Mouse (Mus musculus) kidney, embryonic 14.5 days (tissue): ENCODE data around the gene Lsr. TPM values are rescaled to one million over a fixed set of nuclear protein-coding genes. Genes with fewer than 3 reads are reported as not detected.
A peak's percentile ranks its signal among the peaks of the same experiment; 100 is the strongest.

Source experiments
- ATAC-seq: fragments of 200-750 bp; cut with Nextera tagmentation; 2 replicates; pipeline ENCODE4 v1.8.0; 2017; ENCODE audit warnings: moderate number of reproducible peaks, mild to moderate bottlenecking, moderate TSS enrichment, moderate library complexity; ENCODE audit not compliant: low FRiP score, low TSS enrichment
- H3K27ac ChIP-seq: fragments of 300-500 bp; sonication (generic); 2 replicates; pipeline ENCODE4 v1.5.1; 2014; ENCODE audit warnings: low read depth, mild to moderate bottlenecking, low read length, moderate library complexity, mixed read lengths
- H3K27me3 ChIP-seq: fragments of 300-500 bp; sonication (generic); 2 replicates; pipeline ENCODE4 v1.6.1; 2014; ENCODE audit warnings: mild to moderate bottlenecking, low read length; ENCODE audit not compliant: control insufficient read depth, insufficient read depth
- H3K36me3 ChIP-seq: fragments of 300-500 bp; sonication (generic); 2 replicates; pipeline ENCODE4 v1.6.1; 2014; ENCODE audit warnings: low read length, mixed read lengths; ENCODE audit not compliant: control insufficient read depth, insufficient read depth
- H3K4me1 ChIP-seq: fragments of 300-500 bp; sonication (generic); 2 replicates; pipeline ENCODE4 v1.6.1; 2014; ENCODE audit warnings: low read length, mixed read lengths; ENCODE audit not compliant: control insufficient read depth, insufficient read depth
- H3K4me2 ChIP-seq: fragments of 300-500 bp; sonication (generic); replicated peaks from 2 replicates; pipeline ENCODE4 v1.6.1; 2014; ENCODE audit warnings: low read depth, mild to moderate bottlenecking, low read length
- H3K4me3 ChIP-seq: fragments of 300-500 bp; sonication (generic); 2 replicates; pipeline ENCODE4 v1.5.1; 2014; ENCODE audit warnings: mild to moderate bottlenecking, low read length
- H3K9ac ChIP-seq: fragments of 300-500 bp; sonication (generic); 2 replicates; pipeline ENCODE4 v1.6.1; 2014; ENCODE audit warnings: low read depth, mild to moderate bottlenecking, low read length, moderate library complexity
- H3K9me3 ChIP-seq: fragments of 300-500 bp; sonication (generic); 2 replicates; pipeline ENCODE4 v1.6.1; 2016; ENCODE audit warnings: low read length; ENCODE audit not compliant: control insufficient read depth
- WGBS: fragments of 180-500 bp; shearing (Covaris S2); extraction: QIAGEN DNeasy Blood & Tissue Kit; methylation state at CpG from one replicate; pipeline ENCODE4 v1.1.7; 2014; 5-methylcytosine and 5-hydroxymethylcytosine counted together
- polyA plus RNA-seq: library from polyadenylated mRNA; unstranded; fragments of >200 nt; fragmentation: Nextera tagmentation; extraction: Ambion mirVana; gene quantifications from 2 replicates; pipeline ENCODE4 v1.2.1, GENCODE M21; 2014

Lsr gene
- polyA plus RNA-seq, 1 experiment from 2014 or later, result 57.1 TPM

GRCm38 (mm10) chr7:30957367-30957783, 15.9 kb downstream of the Lsr start:
- Histone ChIP-seq H3K27me3 (no peaks in the 10 kb centered on the region), H3K9ac (peak overlapping the region; percentile 99), H3K36me3 (peaks cover 48% of the 10 kb centered on the region), H3K9me3 (no peaks in the 10 kb centered on the region), H3K27ac (peak overlapping the region; percentile 98), H3K4me2 (peak overlapping the region; percentile 87), H3K4me1 (peaks cover 11% of the 10 kb centered on the region; the same call in 1 of the 2 replicates), H3K4me3 (peak overlapping the region; percentile 82)
- WGBS, result under 1% methylated on average over 43 of the region's 43 CpGs
- peak; percentile 53 for ATAC-seq

DNA sequence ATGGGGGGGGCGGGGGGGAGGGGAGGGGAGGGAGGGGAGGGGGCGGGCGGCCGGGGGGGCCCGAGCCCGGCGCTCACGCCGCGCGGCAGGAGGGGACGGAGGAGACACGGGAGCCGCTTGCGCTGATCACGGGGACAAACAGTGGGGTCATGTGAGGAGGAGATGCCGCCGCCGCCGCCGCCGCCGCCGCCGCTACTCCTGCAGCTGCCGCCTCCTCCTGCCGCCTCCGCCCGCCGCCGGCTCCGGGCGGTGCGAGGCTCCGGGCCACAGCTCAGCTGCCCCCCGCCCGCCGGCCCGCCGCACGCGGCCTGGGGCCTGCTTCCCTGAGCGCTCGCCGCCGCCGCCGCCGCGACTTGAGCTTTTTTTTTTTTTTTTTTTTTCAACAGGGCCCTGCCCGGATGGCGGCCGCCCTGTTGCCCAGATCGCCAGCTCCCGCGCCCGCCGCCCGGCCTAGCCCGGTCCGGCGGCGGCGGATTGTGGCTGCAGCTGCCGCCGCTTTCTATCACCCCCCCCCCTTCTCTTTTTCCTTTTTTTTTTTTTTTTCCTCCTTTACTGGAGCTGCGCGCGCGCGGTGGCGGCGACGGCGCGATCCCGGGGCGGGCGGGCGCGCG, 16.4 kb downstream of the Lsr start, which contains the start of gene Usf2:
TSS of gene Usf2 (minus strand) at position 48 of the 611 bp plus-strand sequence.
- peak within 1 kb of the TSS; percentile 82 for H3K4me3 ChIP-seq
- H3K27ac ChIP-seq, result peak within 1 kb of the TSS; percentile 98
- no peaks in the 10 kb centered on the region for H3K9me3 ChIP-seq
- under 1% methylated on average over 24 of the region's 82 CpGs for WGBS
- no peaks in the 10 kb centered on the region for H3K27me3 ChIP-seq
- ATAC-seq, result peak; percentile 58
- H3K9ac ChIP-seq, result peak within 1 kb of the TSS; percentile 99
- peaks cover 51% of the 10 kb centered on the region for H3K36me3 ChIP-seq
- H3K4me1 ChIP-seq, result peaks cover 11% of the 10 kb centered on the region; the same call in 1 of the 2 replicates
- H3K4me2 ChIP-seq, result peak within 1 kb of the TSS; percentile 87

DNA sequence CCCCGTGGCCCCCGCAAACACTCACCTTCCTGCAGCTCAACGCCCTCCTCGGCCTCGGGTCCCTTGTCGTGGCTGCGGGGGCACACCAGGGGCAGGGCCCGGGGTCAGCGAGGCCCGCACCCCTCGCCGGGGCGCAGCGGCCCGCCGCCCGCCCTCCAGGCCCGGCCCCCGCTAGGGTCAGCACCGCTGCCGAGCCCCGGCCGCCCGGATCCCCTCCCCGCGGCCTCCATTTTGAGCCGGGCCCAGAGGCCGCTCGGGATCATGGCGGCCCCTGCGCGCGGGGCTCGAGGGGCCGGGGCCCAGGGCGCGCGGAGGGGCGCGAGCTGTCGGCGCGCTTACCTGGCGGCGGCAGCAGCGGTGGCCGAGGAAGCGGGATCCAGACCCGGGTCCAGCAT, 16.9 kb downstream of the Lsr start:
- H3K27me3 ChIP-seq, result no peaks in the 10 kb centered on the region
- peak; percentile 44 for ATAC-seq
- H3K27ac ChIP-seq, result peak overlapping the region; percentile 98
- H3K4me1 ChIP-seq, result peaks cover 11% of the 10 kb centered on the region; the same call in 1 of the 2 replicates
- peak overlapping the region; percentile 87 for H3K4me2 ChIP-seq
- H3K9ac ChIP-seq, result peak overlapping the region; percentile 99
- peak overlapping the region; percentile 82 for H3K4me3 ChIP-seq
- H3K36me3 ChIP-seq, result peaks cover 53% of the 10 kb centered on the region
- 2% methylated on average over 15 of the region's 49 CpGs for WGBS
- H3K9me3 ChIP-seq, result no peaks in the 10 kb centered on the region

GRCm38 (mm10) chr7:30955584-30956356, 17.5 kb downstream of the Lsr start:
- Histone ChIP-seq H3K4me1 (peaks cover 11% of the 10 kb centered on the region; the same call in 1 of the 2 replicates), H3K36me3 (peaks cover 54% of the 10 kb centered on the region), H3K27me3 (no peaks in the 10 kb centered on the region), H3K4me3 (peak overlapping the region; percentile 82), H3K9ac (peak overlapping the region; percentile 99), H3K9me3 (no peaks in the 10 kb centered on the region), H3K4me2 (peak overlapping the region; percentile 87), H3K27ac (peak overlapping the region; percentile 98)
- ATAC-seq, result peak; percentile 74
- 0% methylated on average over 58 of the region's 64 CpGs for WGBS

DNA sequence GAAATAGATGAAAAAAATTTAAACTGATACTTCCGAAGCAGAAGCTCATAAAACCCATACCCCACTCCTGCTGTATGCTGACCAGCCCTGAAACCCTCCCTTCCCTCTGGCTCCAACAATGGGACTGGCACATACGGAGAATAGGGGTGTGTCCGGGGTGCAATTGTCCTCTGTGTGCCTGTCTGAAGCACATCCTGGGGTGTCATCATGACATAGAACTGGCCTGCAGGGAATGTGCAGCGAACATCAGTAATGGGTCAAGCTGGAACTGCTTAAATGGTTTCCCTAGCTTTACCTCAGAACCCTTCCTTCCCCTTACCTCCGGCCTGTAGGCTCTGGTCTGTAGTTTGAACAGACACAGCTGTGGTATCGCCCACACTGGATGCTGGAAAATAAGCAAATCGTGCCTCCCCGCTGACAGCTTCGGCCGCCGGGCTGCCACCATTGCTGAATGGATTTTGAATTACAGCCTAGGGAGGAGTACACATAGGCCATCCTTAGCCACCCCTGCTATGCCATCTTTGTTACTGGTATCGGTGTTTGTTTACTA, 18.2 kb downstream of the Lsr start:
- Histone ChIP-seq H3K36me3 (peaks cover 60% of the 10 kb centered on the region), H3K27me3 (no peaks in the 10 kb centered on the region), H3K4me1 (peaks cover 11% of the 10 kb centered on the region; the same call in 1 of the 2 replicates), H3K27ac (no peak overlapping the region), H3K4me3 (peak overlapping the region; percentile 82; the same call in 1 of the 2 replicates), H3K9ac (peak overlapping the region; percentile 28; the same call in 1 of the 2 replicates), H3K4me2 (peak overlapping the region; percentile 87), H3K9me3 (no peaks in the 10 kb centered on the region)
- WGBS, result 75% methylated on average over 12 of the region's 12 CpGs
- ATAC-seq, result no peak

GRCm38 (mm10) chr7:30954036-30954435, 19.2 kb downstream of the Lsr start:
- no peak overlapping the region for H3K27ac ChIP-seq
- H3K9me3 ChIP-seq, result no peaks in the 10 kb centered on the region
- H3K36me3 ChIP-seq, result peaks cover 67% of the 10 kb centered on the region
- no peak overlapping the region for H3K4me3 ChIP-seq
- ATAC-seq, result no peak
- no peaks in the 10 kb centered on the region for H3K27me3 ChIP-seq
- WGBS, result 81% methylated on average over 3 of the region's 3 CpGs
- H3K4me2 ChIP-seq, result no peak overlapping the region
- peaks cover 11% of the 10 kb centered on the region; the same call in 1 of the 2 replicates for H3K4me1 ChIP-seq
- H3K9ac ChIP-seq, result no peak overlapping the region

- peaks cover 11% of the 10 kb centered on the region; the same call in 1 of the 2 replicates for H3K4me1 ChIP-seq
- H3K4me2 ChIP-seq, result no peak overlapping the region
- 88% methylated on average over 6 of the region's 6 CpGs for WGBS
- no peaks in the 10 kb centered on the region for H3K9me3 ChIP-seq
- H3K9ac ChIP-seq, result no peak overlapping the region
- no peak for ATAC-seq
- peaks cover 64% of the 10 kb centered on the region for H3K36me3 ChIP-seq
- H3K27ac ChIP-seq, result no peak overlapping the region
- H3K27me3 ChIP-seq, result no peaks in the 10 kb centered on the region
- no peak overlapping the region for H3K4me3 ChIP-seq
Measured at GRCm38 (mm10) chr7:30953459-30953858, 19.8 kb downstream of the Lsr start.

DNA sequence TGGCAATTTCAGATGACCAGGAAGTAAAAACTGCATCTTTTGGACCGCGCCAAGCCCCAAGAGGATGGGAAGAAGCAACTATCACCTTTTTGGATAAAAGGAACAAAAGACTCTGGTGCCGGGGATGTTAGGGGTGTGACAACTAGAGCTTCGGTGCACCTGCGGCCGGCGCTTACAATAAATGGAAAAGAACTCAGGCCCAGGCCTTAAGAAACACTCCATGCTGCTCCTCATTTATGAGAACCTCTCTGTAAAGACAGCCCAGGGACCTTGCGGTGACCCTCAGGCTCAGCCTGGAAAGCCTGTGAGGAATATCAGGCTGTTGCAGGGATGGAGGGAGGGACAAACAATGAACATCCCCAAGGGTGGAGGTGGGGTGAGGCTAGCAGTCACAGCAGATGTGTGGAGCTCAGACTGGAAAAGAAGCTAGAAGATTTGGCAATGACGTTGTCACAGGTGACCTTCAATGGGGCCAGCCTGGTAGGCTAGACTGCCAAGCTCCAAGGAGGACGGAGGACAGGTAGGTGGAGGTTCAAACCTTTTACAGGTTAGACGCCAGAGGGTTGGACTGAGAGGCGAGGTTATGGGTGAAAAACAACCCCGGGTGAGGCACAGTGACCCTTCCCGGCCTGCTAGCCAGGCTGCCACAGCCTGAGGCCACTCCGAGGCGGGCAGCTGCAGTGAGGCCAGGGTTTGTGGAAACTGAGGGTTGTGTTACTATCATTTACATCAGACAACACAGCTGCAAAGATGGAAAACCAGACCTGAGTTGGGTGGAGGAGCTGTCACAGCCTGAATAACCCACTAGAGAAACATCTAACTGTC, 20.6 kb downstream of the Lsr start:
- no peak for ATAC-seq
- 89% methylated on average over 16 of the region's 16 CpGs for WGBS
- no peak overlapping the region for H3K9ac ChIP-seq
- H3K27ac ChIP-seq, result no peak overlapping the region
- H3K4me1 ChIP-seq, result peaks cover 7% of the 10 kb centered on the region; the same call in 1 of the 2 replicates
- H3K4me3 ChIP-seq, result no peak overlapping the region
- H3K27me3 ChIP-seq, result no peaks in the 10 kb centered on the region
- H3K9me3 ChIP-seq, result no peaks in the 10 kb centered on the region
- H3K4me2 ChIP-seq, result no peak overlapping the region
- H3K36me3 ChIP-seq, result peaks cover 61% of the 10 kb centered on the region
